Mouse (Mus musculus) lung, postnatal 0 days (tissue): ENCODE measurements around the gene Snai1.

Experiments
- CTCF ChIP-seq: IDR thresholded peaks from 2 replicates; pipeline ENCODE4 v1.5.1; 2016; ENCODE audit warnings: antibody characterized with exemption, mild to moderate bottlenecking
- EP300 ChIP-seq: IDR thresholded peaks from 2 replicates; pipeline ENCODE4 v1.6.1; 2016; ENCODE audit warnings: antibody characterized with exemption, mild to moderate bottlenecking, control low read depth

GRCm38 (mm10) chr2:167528278-167528677 lies 9.7 kb upstream of the Snai1 start:
- peak; percentile 60 for TF ChIP-seq CTCF
- no peak for TF ChIP-seq EP300
